Mouse (Mus musculus) limb, embryonic 14.5 days (tissue): ENCODE results near the gene Notch3. TPM values are rescaled to one million over a fixed set of nuclear protein-coding genes. Genes with fewer than 3 reads are reported as not detected.
A peak's percentile ranks its signal among the peaks of the same experiment; 100 is the strongest.
"Not testable (repeated sequence)": the region's sequence is repeated elsewhere in the genome, so short reads cannot be mapped to it uniquely, and the experiment has no call there.

Experiments used
- ATAC-seq: fragments of 200-750 bp; cut with Nextera tagmentation; 2 replicates; pipeline ENCODE4 v1.8.0; 2017; ENCODE audit warnings: low read depth, moderate number of reproducible peaks, moderate TSS enrichment; ENCODE audit not compliant: low FRiP score
- DNase-seq: peaks from one replicate; pipeline ENCODE4 v3.0.0-alpha.2; 2015; ENCODE audit warnings: low spot score
- H3K27ac ChIP-seq: fragments of 300-500 bp; sonication (generic); replicated peaks from 2 replicates; pipeline ENCODE4 v1.5.1; 2014; ENCODE audit warnings: low read depth, mild to moderate bottlenecking, low read length, moderate library complexity, mixed read lengths
- H3K27me3 ChIP-seq: fragments of 300-500 bp; sonication (generic); 2 replicates; pipeline ENCODE4 v1.6.1; 2014; ENCODE audit warnings: low read length, mixed read lengths; ENCODE audit not compliant: control insufficient read depth, insufficient read depth
- H3K36me3 ChIP-seq: fragments of 300-500 bp; sonication (generic); 2 replicates; pipeline ENCODE4 v1.6.1; 2014; ENCODE audit warnings: mild to moderate bottlenecking, low read length, moderate library complexity, mixed read lengths; ENCODE audit not compliant: control insufficient read depth, insufficient read depth
- H3K4me1 ChIP-seq: fragments of 300-500 bp; sonication (generic); 2 replicates; pipeline ENCODE4 v1.6.1; 2014; ENCODE audit warnings: antibody characterized with exemption, low read length, mixed read lengths; ENCODE audit not compliant: control insufficient read depth, insufficient read depth
- H3K4me2 ChIP-seq: fragments of 300-500 bp; sonication (generic); replicated peaks from 2 replicates; pipeline ENCODE4 v1.6.1; 2014; ENCODE audit warnings: low read depth, mild to moderate bottlenecking, low read length, moderate library complexity; ENCODE audit not compliant: severe bottlenecking
- H3K4me3 ChIP-seq: fragments of 300-500 bp; sonication (generic); replicated peaks from 2 replicates; pipeline ENCODE4 v1.5.1; 2014; ENCODE audit warnings: low read length
- H3K9ac ChIP-seq: fragments of 300-500 bp; sonication (generic); 2 replicates; pipeline ENCODE4 v1.6.1; 2014; ENCODE audit warnings: mild to moderate bottlenecking, low read depth, low read length, moderate library complexity; ENCODE audit not compliant: severe bottlenecking
- H3K9me3 ChIP-seq: fragments of 300-500 bp; sonication (generic); 2 replicates; pipeline ENCODE4 v1.6.1; 2016; ENCODE audit warnings: low read length; ENCODE audit not compliant: control insufficient read depth
- POLR2A ChIP-seq: fragments of 200-500 bp; IDR thresholded peaks from 2 replicates; pipeline ENCODE4 v1.8.0; 2012; ENCODE audit warnings: inconsistent platforms, mild to moderate bottlenecking, moderate library complexity, borderline replicate concordance; ENCODE audit not compliant: insufficient read depth, insufficient read length; ENCODE audit errors: extremely low read depth
- WGBS: fragments of 180-500 bp; shearing (Covaris S2); extraction: QIAGEN DNeasy Blood & Tissue Kit; methylation state at CpG from one replicate; pipeline ENCODE4 v1.1.7; 2014; 5-methylcytosine and 5-hydroxymethylcytosine counted together
- polyA plus RNA-seq, 2 experiments: library from polyadenylated mRNA; depleted of rRNA in 1 of 2; stranded (reverse) in 1 of 2; unstranded in 1 of 2; fragments of >200 nt; fragmentation: Nextera tagmentation in 1 of 2; extraction: Ambion mirVana in 1 of 2; gene quantifications; 2 replicates each; pipeline versions ENCODE4 v1.2.1 to v1.2.3; 2012 to 2014

Notch3 gene
- polyA plus RNA-seq, 2 experiments: 19.4 to 50.0 TPM

DNA sequence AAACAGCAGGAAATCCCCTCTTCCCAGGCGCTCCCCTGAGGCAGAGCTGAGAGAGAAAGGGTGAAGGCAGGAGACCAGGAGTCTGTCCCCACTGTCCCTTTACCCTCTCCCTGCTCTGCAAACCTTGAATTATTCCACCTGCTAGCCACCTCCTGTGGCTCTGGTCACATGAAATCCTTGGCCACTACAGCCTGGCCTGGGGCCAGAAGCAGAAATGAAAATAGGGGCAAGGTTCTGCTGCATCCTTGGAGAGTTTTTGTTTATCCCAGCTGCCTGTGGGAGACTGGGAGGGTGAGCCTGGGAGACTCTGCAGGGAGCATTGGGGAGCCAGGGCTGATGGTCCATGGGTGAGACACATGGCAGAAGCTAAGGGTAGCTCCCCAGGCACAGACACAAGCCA lies 69.0 kb downstream of the Notch3 start:
- Histone ChIP-seq H3K27me3 (peaks cover 13% of the 10 kb centered on the region; the same call in 1 of the 2 replicates), H3K9me3 (no peaks in the 10 kb centered on the region), H3K27ac (no peak overlapping the region), H3K4me1 (0 out of 2 replicates have a peak, but pooled peaks cover 4% of the 10 kb centered on the region), H3K4me3 (no peak overlapping the region), H3K4me2 (no peak overlapping the region), H3K9ac (no peak overlapping the region), H3K36me3 (no peaks in the 10 kb centered on the region)
- WGBS: 50% methylated on average over 1 of the region's 1 CpGs
- ATAC-seq (no peak), DNase-seq (no peak)
- no peak for TF ChIP-seq POLR2A

DNA sequence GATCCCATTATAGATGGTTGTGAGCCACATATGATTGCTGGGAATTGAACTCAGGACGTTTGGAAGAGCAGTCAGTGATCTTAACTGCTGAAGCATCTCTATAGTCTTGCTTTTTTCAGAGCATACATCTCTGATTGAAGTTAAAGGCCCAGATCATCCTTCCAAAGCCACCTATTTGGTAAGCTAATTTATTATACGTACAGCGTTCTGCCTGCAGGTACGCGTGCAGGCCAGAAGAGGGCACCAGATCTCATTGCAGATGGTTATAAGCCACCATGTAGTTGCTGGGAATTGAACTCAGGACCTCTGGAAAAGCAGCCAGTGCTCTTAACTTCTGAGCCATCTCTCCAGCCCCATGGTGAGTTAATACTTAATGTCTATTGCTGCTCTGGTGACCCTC lies 73.8 kb downstream of the Notch3 start:
- no peaks in the 10 kb centered on the region for H3K36me3 ChIP-seq
- H3K27ac ChIP-seq: no peak overlapping the region
- no peak for ATAC-seq
- H3K4me1 ChIP-seq: 0 out of 2 replicates have a peak, but pooled peaks cover 5% of the 10 kb centered on the region
- H3K4me3 ChIP-seq: no peak overlapping the region
- H3K9me3 ChIP-seq: no peaks in the 10 kb centered on the region
- no peak overlapping the region for H3K4me2 ChIP-seq
- H3K9ac ChIP-seq: no peak overlapping the region
- no peak for DNase-seq
- TF ChIP-seq POLR2A: no peak
- WGBS: 78% methylated on average over 5 of the region's 5 CpGs
- no peaks in the 10 kb centered on the region for H3K27me3 ChIP-seq

DNA sequence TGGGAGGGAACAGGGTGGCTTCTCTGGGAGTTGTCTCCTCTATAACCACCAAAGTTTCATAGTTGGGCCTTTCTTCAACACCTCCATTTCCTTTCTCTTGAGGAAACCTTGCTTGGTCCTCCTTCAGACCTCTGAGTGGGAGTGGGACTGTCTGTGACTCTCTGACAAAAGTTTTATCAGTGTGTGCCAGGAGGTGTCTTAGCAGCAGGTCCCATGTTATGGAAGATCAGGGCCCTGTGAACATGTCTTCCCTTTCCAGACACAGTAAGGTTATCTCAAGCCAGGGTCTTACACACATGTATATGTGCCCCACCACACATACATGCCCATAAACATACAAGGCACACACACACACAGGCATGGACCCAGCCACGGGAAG lies 74.4 kb downstream of the Notch3 start:
- DNase-seq (no peak), ATAC-seq (no peak)
- Histone ChIP-seq H3K9ac (no peak overlapping the region), H3K9me3 (no peaks in the 10 kb centered on the region), H3K36me3 (no peaks in the 10 kb centered on the region), H3K27me3 (no peaks in the 10 kb centered on the region), H3K4me1 (0 out of 2 replicates have a peak, but pooled peaks cover 5% of the 10 kb centered on the region), H3K4me2 (no peak overlapping the region), H3K4me3 (no peak overlapping the region), H3K27ac (no peak overlapping the region)
- no peak for TF ChIP-seq POLR2A
- WGBS: 88% methylated on average over 1 of the region's 1 CpGs

- Histone ChIP-seq H3K4me2 (peak overlapping the region; percentile 42), H3K4me3 (peak overlapping the region; percentile 25), H3K9ac (peak overlapping the region; percentile 34; the same call in 1 of the 2 replicates), H3K27ac (peak overlapping the region; percentile 58)
- not testable (repeated sequence) for H3K9me3 ChIP-seq, H3K36me3 ChIP-seq, H3K27me3 ChIP-seq, H3K4me1 ChIP-seq
- ATAC-seq (peak; percentile 88), DNase-seq (peak; percentile 85)
- 1% methylated on average over 13 of the region's 16 CpGs for WGBS
Observed at GRCm38 (mm10) chr17:32091364-32092240, 75.0 kb downstream of the Notch3 start.

DNA sequence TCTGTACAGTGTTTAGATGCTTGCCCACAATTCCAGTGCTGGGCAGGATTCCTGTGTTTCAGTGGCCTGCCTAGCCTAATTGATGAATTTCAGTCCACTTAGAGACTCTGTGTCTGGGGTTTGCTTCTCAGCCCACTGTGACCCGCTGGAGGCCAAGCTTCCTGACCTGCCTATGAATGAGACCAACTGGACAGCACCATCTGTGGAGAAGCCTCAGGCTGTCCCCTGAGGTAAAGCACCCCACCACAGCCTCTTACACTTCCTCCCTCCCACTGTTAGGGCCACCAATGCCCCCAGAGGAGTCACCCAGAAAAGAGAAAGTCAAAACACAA lies 75.7 kb downstream of the Notch3 start:
- DNase-seq (no peak), ATAC-seq (peak; percentile 12; the same call in 1 of the 2 replicates)
- Histone ChIP-seq H3K9ac (peak overlapping the region; percentile 34; the same call in 1 of the 2 replicates), H3K9me3 (no peaks in the 10 kb centered on the region), H3K4me1 (0 out of 2 replicates have a peak, but pooled peaks cover 5% of the 10 kb centered on the region), H3K4me3 (peak overlapping the region; percentile 25), H3K27me3 (no peaks in the 10 kb centered on the region), H3K36me3 (no peaks in the 10 kb centered on the region), H3K27ac (peak overlapping the region; percentile 58), H3K4me2 (peak overlapping the region; percentile 42)
- WGBS: 29% methylated on average over 1 of the region's 1 CpGs
- TF ChIP-seq POLR2A: no peak

DNA sequence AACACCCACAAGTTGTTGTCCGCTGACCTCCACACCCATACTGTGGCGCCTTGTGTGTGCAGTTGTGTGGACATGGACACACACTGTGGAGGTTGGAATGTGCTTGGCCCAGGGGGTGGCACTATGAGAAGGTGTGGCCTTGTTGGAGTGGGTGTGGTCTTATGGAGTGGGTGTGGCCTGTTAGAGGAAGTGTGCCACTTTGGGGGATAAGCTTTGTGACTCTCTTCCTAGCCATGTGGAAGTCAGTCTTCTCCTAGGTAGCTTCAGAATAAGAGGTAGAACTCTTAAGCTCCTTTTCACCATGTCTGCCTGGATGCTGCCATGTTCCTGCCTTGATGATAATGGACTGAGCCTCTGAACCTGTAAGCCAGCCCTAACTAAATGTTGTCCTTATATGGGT lies 79.6 kb downstream of the Notch3 start:
- H3K4me2 ChIP-seq: no peak overlapping the region
- DNase-seq (no peak), ATAC-seq (no peak)
- H3K9ac ChIP-seq: no peak overlapping the region
- no peak overlapping the region for H3K4me3 ChIP-seq
- no peak for TF ChIP-seq POLR2A
- H3K27ac ChIP-seq: no peak overlapping the region
- 90% methylated on average over 2 of the region's 2 CpGs for WGBS
- no peaks in the 10 kb centered on the region for H3K9me3 ChIP-seq
- no peaks in the 10 kb centered on the region for H3K36me3 ChIP-seq
- 0 out of 2 replicates have a peak, but pooled peaks cover 5% of the 10 kb centered on the region for H3K4me1 ChIP-seq
- H3K27me3 ChIP-seq: no peaks in the 10 kb centered on the region
